ENCODE assay signal across 7 mouse cellular contexts in the genomic region with DNA sequence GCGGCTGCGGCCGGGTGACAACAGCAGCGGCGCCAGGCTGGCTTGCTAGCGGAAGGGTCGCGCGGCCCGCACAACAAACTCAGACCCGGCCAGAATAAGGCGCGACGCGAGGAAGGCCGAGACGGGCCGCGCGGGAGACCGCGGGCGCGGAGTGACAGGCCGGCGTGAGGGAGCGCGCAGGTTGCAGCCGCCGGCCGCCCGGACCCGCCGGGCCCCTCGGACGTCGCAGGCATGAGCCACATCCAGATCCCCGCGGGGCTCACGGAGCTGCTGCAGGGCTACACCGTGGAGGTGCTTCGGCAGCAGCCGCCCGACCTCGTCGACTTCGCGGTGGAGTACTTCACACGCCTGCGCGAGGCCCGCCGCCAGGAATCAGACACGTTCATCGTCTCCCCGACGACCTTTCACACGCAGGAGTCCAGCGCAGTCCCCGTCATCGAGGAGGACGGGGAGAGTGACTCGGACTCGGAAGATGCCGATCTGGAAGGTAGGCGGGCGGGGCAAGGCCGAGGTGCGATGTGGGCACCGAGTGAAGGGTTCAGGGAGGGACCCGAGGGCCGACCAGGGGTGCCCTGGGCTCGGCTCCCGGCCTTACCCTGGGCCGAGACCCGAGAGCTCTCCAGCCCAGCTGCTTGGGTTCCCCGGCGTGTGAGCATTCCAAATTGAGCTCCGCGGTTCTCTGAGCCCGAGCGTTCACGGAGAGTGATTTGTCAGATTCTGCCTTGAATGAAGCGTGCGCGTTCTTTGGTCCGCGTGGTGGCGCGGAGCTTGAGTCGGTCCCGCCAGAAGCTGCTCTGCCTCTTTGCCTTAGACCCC. TPM values are rescaled to one million over a fixed set of nuclear protein-coding genes. Genes with fewer than 3 reads are reported as not detected.
DNase-seq lines count a peak whose midpoint lies in the region; ATAC-seq lines count a peak whose summit lies in the region.

No protein-coding gene starts in this region.

- H3K4me1 ChIP-seq in intestine, embryonic 16.5 days (ENCODE audit: control insufficient read depth, insufficient read depth, low read length), result peaks cover 38% of the 10 kb centered on the region
- H3K4me1 ChIP-seq in limb, embryonic 10.5 days, result peaks cover 27% of the 10 kb centered on the region
- peaks cover 36% of the 10 kb centered on the region for H3K4me1 ChIP-seq in midbrain, embryonic 11.5 days (ENCODE audit: control insufficient read depth, insufficient read depth, low read length)

- intact Hi-C loops in gastrocnemius, postnatal 36 days (cut with DNase I), result no loop called here

- H3K36me3 ChIP-seq in intestine, embryonic 16.5 days (ENCODE audit: control insufficient read depth, insufficient read depth, low read length), result no peaks in the 10 kb centered on the region
- H3K36me3 ChIP-seq in limb, embryonic 10.5 days, result no peaks in the 10 kb centered on the region
- no peaks in the 10 kb centered on the region for H3K36me3 ChIP-seq in midbrain, embryonic 11.5 days (ENCODE audit: control insufficient read depth, insufficient read depth, low read length)

- H3K4me3 ChIP-seq in intestine, embryonic 16.5 days (ENCODE audit: low read length), result peak overlapping the region; percentile 86
- H3K4me3 ChIP-seq in limb, embryonic 10.5 days, result peak overlapping the region; percentile 79
- peak overlapping the region; percentile 72 for H3K4me3 ChIP-seq in midbrain, embryonic 11.5 days (ENCODE audit: low read depth, low read length)

- H3K27me3 ChIP-seq in intestine, embryonic 16.5 days (replicated peaks; ENCODE audit: control insufficient read depth, insufficient read depth, low read length), result no peaks in the 10 kb centered on the region
- peaks cover 25% of the 10 kb centered on the region for H3K27me3 ChIP-seq in limb, embryonic 10.5 days (ENCODE audit: low read depth, poor library complexity, severe bottlenecking)
- H3K27me3 ChIP-seq in midbrain, embryonic 11.5 days (ENCODE audit: control insufficient read depth, insufficient read depth, low read length), result peaks cover 7% of the 10 kb centered on the region; the same call in 1 of the 2 replicates

- peak; percentile 54 for ATAC-seq in intestine, embryonic 16.5 days
- ATAC-seq in midbrain, embryonic 11.5 days (ENCODE audit: low FRiP score), result peak; percentile 69

- H3K4me2 ChIP-seq in intestine, embryonic 16.5 days (ENCODE audit: low read depth, low read length), result peak overlapping the region; percentile 74
- H3K4me2 ChIP-seq in midbrain, embryonic 11.5 days, result peak overlapping the region; percentile 91

- under 1% methylated on average over 87 of the region's 92 CpGs for WGBS in intestine, embryonic 16.5 days
- under 1% methylated on average over 92 of the region's 92 CpGs for WGBS in limb, embryonic 10.5 days
- under 1% methylated on average over 70 of the region's 92 CpGs for WGBS in midbrain, embryonic 11.5 days

- H3K27ac ChIP-seq in intestine, embryonic 16.5 days (ENCODE audit: low read length), result peak overlapping the region; percentile 79
- H3K27ac ChIP-seq in limb, embryonic 10.5 days, result peak overlapping the region; percentile 86
- peak overlapping the region; percentile 35; the same call in 1 of the 2 replicates for H3K27ac ChIP-seq in midbrain, embryonic 11.5 days (ENCODE audit: low read depth, low read length)

- H3K9me3 ChIP-seq in intestine, embryonic 16.5 days (ENCODE audit: control insufficient read depth, low read length), result no peaks in the 10 kb centered on the region
- no peaks in the 10 kb centered on the region for H3K9me3 ChIP-seq in limb, embryonic 10.5 days (replicated peaks)
- no peaks in the 10 kb centered on the region for H3K9me3 ChIP-seq in midbrain, embryonic 11.5 days (ENCODE audit: control insufficient read depth, low read length)

- H3K9ac ChIP-seq in intestine, embryonic 16.5 days (ENCODE audit: low read depth, low read length), result peak overlapping the region; percentile 93
- peak overlapping the region; percentile 78 for H3K9ac ChIP-seq in midbrain, embryonic 11.5 days (ENCODE audit: low read length)

- peak; percentile 76 for DNase-seq in adrenal gland, postnatal 10 days
- peak; percentile 44 for DNase-seq in embryo, embryonic 11.5 days (ENCODE audit: low read depth, low spot score)
- peak; percentile 22 to 46 for DNase-seq in gastrocnemius, postnatal 36 days
- peak; percentile 77 for DNase-seq in limb, embryonic 10.5 days (ENCODE audit: low spot score)
- DNase-seq in midbrain, embryonic 11.5 days (ENCODE audit: low spot score, missing footprints), result peak; percentile 97
- DNase-seq in right cerebral cortex, postnatal 4 days, result peak; percentile 67

RNA-seq across cellular contexts. Expression of a gene that starts 3.3 kb away (rescaled TPM):
- total RNA-seq in adrenal gland, postnatal 10 days (2021), result 10 to 100 TPM; 31.3 to 45.1 TPM
- total RNA-seq in gastrocnemius, postnatal 36 days (2021), result 100 to 1,000 TPM; 129 to 157 TPM
- 32.8 and 36.9 TPM in 2 replicates for polyA plus RNA-seq in intestine, embryonic 16.5 days (2015; fragmentation: Nextera tagmentation; extraction: Ambion mirVana)
- 27.0 and 27.8 TPM in 2 replicates for polyA plus RNA-seq in limb, embryonic 10.5 days (2016; fragmentation: Nextera tagmentation; extraction: Ambion mirVana)
- 58.0 and 58.2 TPM in 2 replicates for polyA plus RNA-seq in midbrain, embryonic 11.5 days (2014; fragmentation: Nextera tagmentation; extraction: Ambion mirVana)

RNA-seq across cellular contexts. Expression of a gene that starts 30.5 kb away (rescaled TPM):
- total RNA-seq in adrenal gland, postnatal 10 days (2021), result 100 to 1,000 TPM; 405 to 421 TPM
- 10 to 100 TPM; 59.0 to 75.5 TPM for total RNA-seq in gastrocnemius, postnatal 36 days (2021)
- 111 and 117 TPM in 2 replicates for polyA plus RNA-seq in intestine, embryonic 16.5 days (2015; fragmentation: Nextera tagmentation; extraction: Ambion mirVana)
- 28.8 and 35.7 TPM in 2 replicates for polyA plus RNA-seq in limb, embryonic 10.5 days (2016; fragmentation: Nextera tagmentation; extraction: Ambion mirVana)
- polyA plus RNA-seq in midbrain, embryonic 11.5 days (2014; fragmentation: Nextera tagmentation; extraction: Ambion mirVana), result 31.2 and 33.3 TPM in 2 replicates

RNA-seq across cellular contexts. Expression of a gene that starts 43.2 kb away (rescaled TPM):
- 10 to 100 TPM; 56.1 to 59.9 TPM for total RNA-seq in adrenal gland, postnatal 10 days (2021)
- total RNA-seq in gastrocnemius, postnatal 36 days (2021), result 10 to 100 TPM; 63.2 to 64.7 TPM
- polyA plus RNA-seq in intestine, embryonic 16.5 days (2015; fragmentation: Nextera tagmentation; extraction: Ambion mirVana), result 41.2 and 42.9 TPM in 2 replicates
- polyA plus RNA-seq in limb, embryonic 10.5 days (2016; fragmentation: Nextera tagmentation; extraction: Ambion mirVana), result 59.0 and 59.2 TPM in 2 replicates
- polyA plus RNA-seq in midbrain, embryonic 11.5 days (2014; fragmentation: Nextera tagmentation; extraction: Ambion mirVana), result 46.9 and 50.9 TPM in 2 replicates

Comparison
In these comparisons a context has a peak if more than half of its experiments do, and no peak if none do; other contexts are left out.
1. Peak in every context shown above with its lines: DNase-seq, ATAC-seq, H3K4me3 ChIP-seq and H3K27ac ChIP-seq.
2. DNase-seq: peak in every context shown above with its lines; median percentile 97 in midbrain, embryonic 11.5 days; 77 in limb, embryonic 10.5 days; 76 in adrenal gland, postnatal 10 days; 67 in right cerebral cortex, postnatal 4 days; 44 in embryo, embryonic 11.5 days; 34 in gastrocnemius, postnatal 36 days.
3. H3K27ac ChIP-seq: peak in every context shown above with its lines; median percentile 86 in limb, embryonic 10.5 days; 79 in intestine, embryonic 16.5 days; 35 in midbrain, embryonic 11.5 days.